Mouse (Mus musculus) heart, embryonic 13.5 days (tissue): ENCODE results near the gene Kpna7. TPM values are rescaled to one million over a fixed set of nuclear protein-coding genes. Genes with fewer than 3 reads are reported as not detected.
"Not testable (repeated sequence)": the region's sequence is repeated elsewhere in the genome, so short reads cannot be mapped to it uniquely, and the experiment has no call there.

Experiments used
- ATAC-seq: fragments of 200-750 bp; cut with Nextera tagmentation; 2 replicates; pipeline ENCODE4 v1.8.0; 2017; ENCODE audit warnings: moderate TSS enrichment; ENCODE audit not compliant: insufficient number of reproducible peaks, low FRiP score, low TSS enrichment; ENCODE audit errors: extremely low read depth
- H3K27ac ChIP-seq: fragments of 300-500 bp; sonication (generic); replicated peaks from 2 replicates; pipeline ENCODE4 v1.5.1; 2015; ENCODE audit warnings: moderate library complexity, mild to moderate bottlenecking, inconsistent platforms
- H3K27me3 ChIP-seq: fragments of 300-500 bp; sonication (generic); replicated peaks from 2 replicates; pipeline ENCODE4 v1.6.1; 2015; ENCODE audit warnings: mild to moderate bottlenecking, inconsistent platforms
- H3K36me3 ChIP-seq: fragments of 300-500 bp; sonication (generic); 2 replicates; pipeline ENCODE4 v1.6.1; 2015; ENCODE audit warnings: mild to moderate bottlenecking, inconsistent platforms
- H3K4me1 ChIP-seq: fragments of 300-500 bp; sonication (generic); 2 replicates; pipeline ENCODE4 v1.6.1; 2015; ENCODE audit warnings: inconsistent platforms
- H3K4me2 ChIP-seq: fragments of 300-500 bp; sonication (generic); 2 replicates; pipeline ENCODE4 v1.6.1; 2015; ENCODE audit warnings: inconsistent platforms, mild to moderate bottlenecking, moderate library complexity
- H3K4me3 ChIP-seq: fragments of 300-500 bp; sonication (generic); 2 replicates; pipeline ENCODE4 v1.5.1; 2015; ENCODE audit warnings: moderate library complexity, mild to moderate bottlenecking, inconsistent platforms
- H3K9ac ChIP-seq: fragments of 300-500 bp; sonication (generic); 2 replicates; pipeline ENCODE4 v1.6.1; 2015; ENCODE audit warnings: inconsistent platforms, mild to moderate bottlenecking, moderate library complexity
- H3K9me3 ChIP-seq: fragments of 300-500 bp; sonication (generic); 2 replicates; pipeline ENCODE4 v1.6.1; 2016; ENCODE audit warnings: inconsistent platforms
- WGBS: fragments of 180-500 bp; shearing (Covaris S2); methylation state at CpG from one replicate; pipeline ENCODE4 v1.1.7; 2015; ENCODE audit warnings: mixed read lengths; 5-methylcytosine and 5-hydroxymethylcytosine counted together
- polyA plus RNA-seq: library from polyadenylated mRNA; unstranded; fragments of >200 nt; fragmentation: Nextera tagmentation; extraction: Ambion mirVana; gene quantifications from 2 replicates; pipeline ENCODE4 v1.2.1, GENCODE M21; 2015

Kpna7 gene
- polyA plus RNA-seq, 1 experiment from 2014 or later = not detected

DNA sequence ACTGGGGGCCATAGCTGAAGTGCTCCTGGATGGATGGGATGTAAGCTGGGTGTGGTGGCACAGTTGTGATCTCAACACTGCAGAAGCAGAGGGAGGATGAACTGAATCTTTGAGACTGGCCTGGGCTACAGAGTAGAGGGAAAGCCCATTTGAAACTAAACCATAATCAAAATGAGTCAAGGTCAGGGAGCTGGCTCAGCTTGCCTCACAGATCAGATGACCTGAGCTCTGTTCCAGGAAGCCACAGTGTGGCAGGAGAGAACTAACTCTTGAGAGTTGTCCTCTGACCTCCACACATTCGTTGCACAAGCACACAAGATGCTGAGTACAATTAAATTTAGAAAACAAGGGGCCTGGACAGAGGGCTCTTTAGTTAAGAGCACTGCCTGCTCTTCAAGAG lies 63.6 kb downstream of the Kpna7 start:
- H3K36me3 ChIP-seq, H3K9ac ChIP-seq, ATAC-seq, H3K27ac ChIP-seq, H3K9me3 ChIP-seq, H3K27me3 ChIP-seq, H3K4me3 ChIP-seq, H3K4me2 ChIP-seq: not testable (repeated sequence)
- H3K4me1 ChIP-seq = peaks cover 12% of the 10 kb centered on the region
- WGBS = 4% methylated on average over 1 of the region's 1 CpGs

DNA sequence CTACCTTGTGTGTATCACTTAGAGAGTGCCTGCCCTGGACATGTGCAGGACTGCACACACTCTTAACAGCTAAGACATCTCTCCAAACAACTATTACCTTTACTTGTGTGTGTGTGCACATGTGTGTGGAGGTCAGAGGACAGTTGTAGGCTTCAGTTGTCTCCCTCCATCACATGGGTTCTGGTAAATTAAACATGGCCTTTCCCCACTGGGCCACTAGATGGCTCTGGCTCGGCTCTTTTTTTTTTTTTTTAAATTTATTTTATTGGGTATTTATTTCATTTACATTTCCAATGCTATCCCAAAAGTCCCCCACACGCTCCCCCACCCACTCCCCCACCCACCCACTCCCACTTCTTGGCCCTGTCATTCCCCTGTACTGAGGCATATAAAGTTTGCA lies 67.1 kb downstream of the Kpna7 start:
- not testable (repeated sequence) for H3K36me3 ChIP-seq, H3K27ac ChIP-seq, H3K4me3 ChIP-seq, H3K9ac ChIP-seq, ATAC-seq, H3K9me3 ChIP-seq, H3K27me3 ChIP-seq, H3K4me2 ChIP-seq
- WGBS = 19% methylated on average over 2 of the region's 2 CpGs
- H3K4me1 ChIP-seq = peaks cover 14% of the 10 kb centered on the region

DNA sequence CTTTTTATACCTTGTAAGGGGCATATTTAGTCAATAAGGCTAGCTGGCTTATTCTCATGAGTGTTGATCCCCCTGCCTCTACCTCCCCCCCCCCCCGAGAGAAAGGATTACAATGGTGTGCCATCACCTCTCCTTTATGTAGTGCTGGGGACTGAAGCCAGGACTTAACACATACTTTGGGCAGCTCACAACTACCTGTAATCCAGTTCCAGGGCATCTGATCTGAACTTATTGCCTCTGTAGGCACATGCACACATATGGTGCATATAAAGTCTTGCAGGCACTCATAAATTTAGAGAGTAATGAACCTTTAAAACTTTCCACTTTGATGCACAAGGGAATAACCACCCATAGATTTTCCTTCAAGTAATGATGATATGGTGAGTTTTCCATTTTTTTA lies 69.6 kb downstream of the Kpna7 start:
- no peak for ATAC-seq
- H3K9ac ChIP-seq = no peak overlapping the region
- H3K27ac ChIP-seq = no peak overlapping the region
- H3K4me2 ChIP-seq = no peak overlapping the region
- no peaks in the 10 kb centered on the region for H3K9me3 ChIP-seq
- H3K4me1 ChIP-seq = peaks cover 6% of the 10 kb centered on the region
- 71% methylated on average over 1 of the region's 1 CpGs for WGBS
- no peak overlapping the region for H3K4me3 ChIP-seq
- H3K36me3 ChIP-seq = no peaks in the 10 kb centered on the region
- no peaks in the 10 kb centered on the region for H3K27me3 ChIP-seq

DNA sequence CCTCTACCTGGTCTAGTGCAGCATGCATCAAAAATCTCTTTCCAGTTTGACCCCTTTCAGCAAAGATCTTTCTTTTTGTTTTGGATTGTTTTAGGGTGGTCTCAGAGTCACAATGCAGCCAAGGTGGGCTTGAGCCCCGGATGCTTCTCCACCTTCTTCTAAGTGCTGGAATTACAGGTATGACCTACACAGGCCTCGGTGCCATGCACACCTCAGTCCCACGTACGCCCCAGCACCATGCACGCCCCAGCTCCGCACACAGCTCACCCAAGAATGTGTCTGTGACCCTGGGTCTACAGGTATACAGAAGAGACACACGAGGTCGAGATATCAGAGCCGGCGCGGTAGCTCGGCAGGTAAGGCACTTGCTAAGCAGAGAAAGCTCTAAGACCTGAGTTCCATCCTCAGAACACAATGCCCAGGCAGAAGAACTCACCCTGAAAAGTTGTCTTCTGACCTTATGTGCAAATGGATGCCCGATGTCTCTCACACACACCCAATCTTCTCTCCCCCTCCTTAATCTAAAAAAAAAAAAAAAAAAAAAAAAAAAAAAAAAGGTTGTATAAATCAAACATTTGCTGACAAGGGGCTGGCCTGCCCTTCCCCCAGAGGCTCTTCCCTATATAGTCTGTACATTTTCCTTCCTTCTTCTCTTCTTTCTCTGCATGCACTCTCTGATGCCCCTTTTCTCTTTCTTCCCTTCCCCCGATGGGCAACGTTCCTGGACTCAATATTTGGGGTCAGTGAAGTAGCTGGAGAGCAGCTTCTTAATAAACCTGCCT lies 74.8 kb downstream of the Kpna7 start:
- Histone ChIP-seq H3K9me3 (no peaks in the 10 kb centered on the region), H3K36me3 (no peaks in the 10 kb centered on the region), H3K4me2 (no peak overlapping the region), H3K4me3 (no peak overlapping the region), H3K4me1 (peaks cover 8% of the 10 kb centered on the region), H3K27me3 (no peaks in the 10 kb centered on the region), H3K9ac (no peak overlapping the region), H3K27ac (no peak overlapping the region)
- 87% methylated on average over 15 of the region's 15 CpGs for whole genome bisulfite sequencing
- ATAC-seq = no peak

DNA sequence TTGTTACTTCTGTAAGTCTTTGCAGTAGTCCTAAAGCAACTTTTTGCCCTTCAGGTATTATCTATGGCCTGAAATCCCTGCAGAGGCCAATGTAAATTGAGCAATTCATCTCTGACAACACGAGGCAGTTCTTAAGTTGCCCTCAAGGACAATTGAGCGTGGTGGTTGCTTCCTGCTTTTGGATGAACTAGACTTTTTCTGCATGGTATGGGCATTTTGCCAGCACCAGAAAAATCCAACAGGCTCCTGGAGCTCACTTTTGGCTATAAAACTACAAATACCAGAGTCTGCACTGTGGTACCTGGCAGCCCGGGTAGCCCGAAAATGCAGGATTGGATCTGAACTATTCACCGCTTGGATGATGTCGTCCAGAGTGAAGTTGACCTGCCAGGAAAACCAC lies 78.2 kb downstream of the Kpna7 start:
- H3K4me2 ChIP-seq = no peak overlapping the region
- 75% methylated on average over 6 of the region's 6 CpGs for WGBS
- H3K27ac ChIP-seq = no peak overlapping the region
- no peaks in the 10 kb centered on the region for H3K27me3 ChIP-seq
- H3K4me1 ChIP-seq = peaks cover 8% of the 10 kb centered on the region
- H3K9me3 ChIP-seq = no peaks in the 10 kb centered on the region
- H3K4me3 ChIP-seq = no peak overlapping the region
- no peak overlapping the region for H3K9ac ChIP-seq
- no peaks in the 10 kb centered on the region for H3K36me3 ChIP-seq
- no peak for ATAC-seq

DNA sequence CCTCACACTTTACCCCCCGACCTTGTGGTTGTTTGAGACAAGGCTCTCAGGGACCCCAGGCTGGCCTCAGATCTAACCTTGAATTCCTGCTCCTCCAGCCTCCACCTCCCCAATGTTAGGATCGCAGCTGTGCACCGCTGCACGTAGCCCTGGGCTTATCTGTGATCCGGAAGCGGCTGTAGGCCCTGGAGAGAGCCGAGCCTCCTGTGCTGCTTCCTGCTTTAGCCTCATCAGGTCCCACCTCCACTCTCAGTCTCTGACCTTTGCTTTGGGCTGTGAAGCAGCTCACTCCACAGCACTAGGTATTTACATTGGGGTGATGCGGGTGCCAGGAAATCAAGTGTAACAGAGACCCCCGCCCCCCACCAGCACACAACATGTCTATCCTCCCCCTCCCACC lies 79.3 kb downstream of the Kpna7 start:
- H3K27me3 ChIP-seq = no peaks in the 10 kb centered on the region
- no peak overlapping the region for H3K27ac ChIP-seq
- no peaks in the 10 kb centered on the region for H3K36me3 ChIP-seq
- ATAC-seq = no peak
- H3K4me3 ChIP-seq = no peak overlapping the region
- H3K9me3 ChIP-seq = no peaks in the 10 kb centered on the region
- WGBS = 37% methylated on average over 9 of the region's 9 CpGs
- no peak overlapping the region for H3K4me2 ChIP-seq
- no peak overlapping the region for H3K9ac ChIP-seq
- peaks cover 8% of the 10 kb centered on the region for H3K4me1 ChIP-seq

DNA sequence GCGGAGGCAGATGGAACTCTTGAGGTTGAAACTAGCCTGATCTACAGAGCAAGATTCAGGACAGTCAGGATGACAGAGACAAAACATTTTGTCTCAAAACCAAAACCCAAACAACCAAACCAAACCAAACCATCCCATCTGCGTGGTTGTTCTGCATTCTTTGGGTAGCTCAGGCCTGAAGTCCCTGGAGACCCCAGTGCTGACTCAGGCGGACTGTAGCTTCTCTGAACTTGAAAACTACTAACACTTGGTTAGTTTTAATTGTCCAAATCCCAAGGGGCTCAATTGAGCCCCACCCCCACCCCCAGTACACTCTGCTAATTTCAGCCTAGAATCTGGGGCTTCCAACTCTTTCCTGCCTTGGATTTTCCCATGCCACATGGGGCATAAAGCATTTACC lies 80.5 kb downstream of the Kpna7 start:
- H3K36me3 ChIP-seq = no peaks in the 10 kb centered on the region
- H3K4me2 ChIP-seq = no peak overlapping the region
- H3K4me3 ChIP-seq = no peak overlapping the region
- H3K27me3 ChIP-seq = no peaks in the 10 kb centered on the region
- H3K27ac ChIP-seq = no peak overlapping the region
- peaks cover 8% of the 10 kb centered on the region for H3K4me1 ChIP-seq
- H3K9ac ChIP-seq = no peak overlapping the region
- H3K9me3 ChIP-seq = no peaks in the 10 kb centered on the region
- no peak for ATAC-seq
- WGBS = 74% methylated on average over 3 of the region's 3 CpGs

- 34% methylated on average over 2 of the region's 2 CpGs for WGBS
- no peaks in the 10 kb centered on the region for H3K4me1 ChIP-seq
- no peak overlapping the region for H3K9ac ChIP-seq
- H3K4me2 ChIP-seq = no peak overlapping the region
- H3K4me3 ChIP-seq = no peak overlapping the region
- H3K27me3 ChIP-seq = no peaks in the 10 kb centered on the region
- ATAC-seq = no peak
- no peaks in the 10 kb centered on the region for H3K36me3 ChIP-seq
- H3K9me3 ChIP-seq = no peaks in the 10 kb centered on the region
- no peak overlapping the region for H3K27ac ChIP-seq
Observed at GRCm38 (mm10) chr5:144998491-144998890, 85.3 kb downstream of the Kpna7 start.

GRCm38 (mm10) chr5:144990481-144990880 lies 93.3 kb downstream of the Kpna7 start:
- Histone ChIP-seq H3K9ac (no peak overlapping the region), H3K36me3 (no peaks in the 10 kb centered on the region), H3K4me2 (no peak overlapping the region), H3K27me3 (no peaks in the 10 kb centered on the region; the same call in 1 of the 2 replicates), H3K4me3 (no peak overlapping the region), H3K9me3 (no peaks in the 10 kb centered on the region), H3K27ac (no peak overlapping the region), H3K4me1 (peaks cover 5% of the 10 kb centered on the region; the same call in 1 of the 2 replicates)
- no peak for ATAC-seq
- WGBS = 62% methylated on average over 5 of the region's 5 CpGs

- no peak for ATAC-seq
- no peaks in the 10 kb centered on the region for H3K36me3 ChIP-seq
- H3K9ac ChIP-seq = no peak overlapping the region
- H3K27me3 ChIP-seq = no peaks in the 10 kb centered on the region; the same call in 1 of the 2 replicates
- H3K4me1 ChIP-seq = peaks cover 5% of the 10 kb centered on the region; the same call in 1 of the 2 replicates
- H3K9me3 ChIP-seq = no peaks in the 10 kb centered on the region
- no peak overlapping the region for H3K4me2 ChIP-seq
- WGBS = 79% methylated on average over 2 of the region's 2 CpGs
- no peak overlapping the region for H3K27ac ChIP-seq
- no peak overlapping the region for H3K4me3 ChIP-seq
Observed at GRCm38 (mm10) chr5:144990051-144990450, 93.8 kb downstream of the Kpna7 start.

GRCm38 (mm10) chr5:144989061-144989405 lies 94.8 kb downstream of the Kpna7 start:
- no peaks in the 10 kb centered on the region; the same call in 1 of the 2 replicates for H3K27me3 ChIP-seq
- H3K27ac ChIP-seq = no peak overlapping the region
- WGBS = 75% methylated on average over 4 of the region's 4 CpGs
- 0 out of 2 replicates have a peak, but pooled peaks cover 3% of the 10 kb centered on the region for H3K9me3 ChIP-seq
- no peak overlapping the region for H3K4me2 ChIP-seq
- no peak overlapping the region for H3K4me3 ChIP-seq
- H3K4me1 ChIP-seq = peaks cover 5% of the 10 kb centered on the region; the same call in 1 of the 2 replicates
- H3K9ac ChIP-seq = no peak overlapping the region
- no peak for ATAC-seq
- no peaks in the 10 kb centered on the region for H3K36me3 ChIP-seq
